Mouse (Mus musculus): ENCODE results near the gene Lbhd2.

DNA sequence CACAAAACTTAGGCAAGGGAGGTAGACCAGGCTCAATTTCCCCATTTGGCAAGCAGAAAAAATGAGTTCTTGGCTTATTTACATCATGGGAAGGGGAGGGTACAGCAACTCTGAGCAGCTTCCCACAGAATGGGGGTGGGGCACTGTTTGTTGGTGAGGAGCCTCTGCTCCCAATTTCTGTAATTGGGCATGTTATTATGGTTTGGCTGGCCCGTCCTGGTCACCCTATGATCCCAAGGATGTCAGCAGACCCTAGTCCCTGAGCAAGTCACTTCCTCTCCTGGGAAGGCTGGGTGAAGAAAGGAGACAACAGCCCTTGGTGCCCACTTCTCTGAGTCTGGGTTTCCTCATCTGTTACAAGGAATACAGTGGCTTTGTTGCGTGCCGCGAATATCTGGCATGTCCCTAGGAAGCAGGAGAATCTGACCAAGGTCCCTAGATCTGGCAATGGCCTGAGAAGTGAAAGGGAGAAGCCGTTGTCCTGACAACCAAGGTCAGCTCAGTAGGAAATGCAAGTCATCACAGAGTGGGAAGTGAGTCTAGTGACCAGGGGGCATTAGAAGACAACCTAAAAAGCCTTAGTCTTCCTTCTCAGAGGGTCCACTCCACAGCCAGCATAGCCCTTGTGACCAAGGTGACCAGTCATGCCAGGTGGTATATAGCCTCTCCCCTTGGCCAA, 30.8 kb downstream of the Lbhd2 start:
- no peak for TF ChIP-seq POLR2A (IDR thresholded peaks at IDR 0.05; ENCODE audit: borderline replicate concordance, low read depth, low read length)
- TF ChIP-seq CTCF (IDR thresholded peaks at IDR 0.05; ENCODE audit: low read depth, low read length) = no peak

All from bone marrow macrophage, adult 2 months (primary cell).